Mouse (Mus musculus) limb, embryonic 10.5 days (tissue): Measurements from ENCODE around the gene Fpr2. TPM values are rescaled to one million over a fixed set of nuclear protein-coding genes. Genes with fewer than 3 reads are reported as not detected.
A peak's percentile ranks its signal among the peaks of the same experiment; 100 is the strongest.
"Not testable (repeated sequence)": the region's sequence is repeated elsewhere in the genome, so short reads cannot be mapped to it uniquely, and the experiment has no call there.

Experiments
- DNase-seq: peaks from one replicate; pipeline ENCODE4 v3.0.0-alpha.2; 2017; ENCODE audit warnings: low spot score
- H3K27ac ChIP-seq: fragments of 300-500 bp; sonication (generic); 2 replicates; pipeline ENCODE4 v1.5.1; 2016; ENCODE audit warnings: mild to moderate bottlenecking
- H3K27me3 ChIP-seq: fragments of 300-500 bp; sonication (generic); 2 replicates; pipeline ENCODE4 v1.6.1; 2016; ENCODE audit warnings: low read depth, mild to moderate bottlenecking; ENCODE audit not compliant: poor library complexity, severe bottlenecking
- H3K36me3 ChIP-seq: fragments of 300-500 bp; sonication (generic); 2 replicates; pipeline ENCODE4 v1.6.1; 2016; ENCODE audit warnings: mild to moderate bottlenecking, moderate library complexity
- H3K4me1 ChIP-seq: fragments of 300-500 bp; sonication (generic); 2 replicates; pipeline ENCODE4 v1.6.1; 2016
- H3K4me3 ChIP-seq: fragments of 300-500 bp; sonication (generic); 2 replicates; pipeline ENCODE4 v1.5.1; 2016; ENCODE audit warnings: mild to moderate bottlenecking, moderate library complexity
- H3K9me3 ChIP-seq: fragments of 300-500 bp; sonication (generic); replicated peaks from 2 replicates; pipeline ENCODE4 v1.6.1; 2016; ENCODE audit warnings: mild to moderate bottlenecking
- WGBS: fragments of 180-500 bp; shearing (Covaris S2); methylation state at CpG from one replicate; pipeline ENCODE4 v1.1.7; 2016; 5-methylcytosine and 5-hydroxymethylcytosine counted together
- polyA plus RNA-seq: library from polyadenylated mRNA; unstranded; fragments of >200 nt; fragmentation: Nextera tagmentation; extraction: Ambion mirVana; gene quantifications from 2 replicates; pipeline ENCODE4 v1.2.1, GENCODE M21; 2016

Gene Fpr2
- 0.16 TPM in 1 of 2 replicates, not detected in the other for polyA plus RNA-seq

DNA sequence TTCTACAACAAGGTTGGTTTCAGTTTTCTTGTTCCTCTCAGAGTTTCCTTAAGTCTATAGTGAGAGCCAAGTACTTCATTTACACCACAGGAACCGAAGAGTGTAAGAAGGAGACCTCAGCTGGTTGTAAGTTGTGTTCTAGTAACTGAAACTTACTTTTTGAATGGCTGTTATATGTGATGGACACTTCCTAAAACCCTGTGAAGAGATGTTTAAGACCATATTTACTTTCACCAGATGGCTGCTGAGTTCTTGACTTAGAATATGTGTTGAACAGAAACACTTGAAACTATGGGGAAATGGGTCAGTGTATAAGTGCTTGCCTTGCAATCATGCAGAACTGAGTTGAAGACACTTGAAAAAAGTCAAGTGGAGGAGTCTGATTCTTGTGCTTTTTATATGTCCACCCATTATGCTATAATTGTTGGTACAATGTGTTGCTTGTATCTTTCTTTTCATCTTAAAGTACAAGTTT is at the start of gene Fpr2, which contains the start of gene Fpr3:
TSS of gene Fpr2 (plus strand) at position 51 of the 475 bp plus-strand sequence.
TSS of gene Fpr3 (plus strand) at position 79 of the 475 bp plus-strand sequence.
- H3K4me3 ChIP-seq: no peak within 1 kb of the TSS
- no peaks in the 10 kb centered on the region for H3K27me3 ChIP-seq
- no peak for DNase-seq
- no peak within 1 kb of the TSS for H3K27ac ChIP-seq
- no peaks in the 10 kb centered on the region for H3K36me3 ChIP-seq
- no peaks in the 10 kb centered on the region for H3K4me1 ChIP-seq
- H3K9me3 ChIP-seq: no peaks in the 10 kb centered on the region
- 67% methylated on average over 1 of the region's 1 CpGs for WGBS

DNA sequence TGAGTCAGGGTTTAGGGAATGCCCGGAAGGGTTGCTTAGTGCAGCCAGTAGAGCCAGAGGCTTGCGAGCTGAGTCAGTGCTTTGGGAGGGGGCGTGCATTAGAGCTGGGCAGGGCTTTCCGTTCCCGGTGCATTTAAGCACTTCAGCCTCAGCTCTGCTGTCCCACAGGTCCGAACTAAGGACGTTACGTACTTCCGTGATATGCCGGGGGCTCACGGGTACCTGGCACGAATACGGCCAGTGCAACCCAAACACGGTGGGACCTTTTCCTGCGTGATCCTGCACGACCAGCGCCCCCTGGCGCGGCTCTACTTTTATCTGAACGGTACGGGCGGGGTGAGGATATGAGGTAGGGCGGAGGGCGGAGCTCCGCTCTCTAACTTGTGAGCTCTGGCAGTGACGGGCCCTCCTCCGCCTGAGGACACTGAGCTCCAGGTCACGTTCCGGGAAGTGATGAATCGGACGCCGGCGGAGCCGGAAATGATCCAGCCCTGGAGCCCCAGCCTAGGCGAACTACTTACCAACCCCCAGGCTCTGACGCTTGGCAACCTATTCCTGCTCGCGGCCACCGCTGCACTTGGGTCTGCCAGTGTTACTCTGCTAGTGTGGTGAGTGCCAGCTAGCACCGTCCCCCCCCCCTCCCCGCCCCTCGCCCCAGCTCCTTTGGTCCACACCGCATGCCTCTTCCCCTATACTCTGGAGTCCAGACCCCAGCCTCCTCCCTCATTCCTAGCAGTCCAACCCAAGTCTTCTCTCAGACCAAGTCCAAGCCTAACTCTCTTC is 49.5 kb upstream of the Fpr2 start:
- under 1% methylated on average over 43 of the region's 43 CpGs for WGBS
- H3K36me3 ChIP-seq: peaks cover 93% of the 10 kb centered on the region

DNA sequence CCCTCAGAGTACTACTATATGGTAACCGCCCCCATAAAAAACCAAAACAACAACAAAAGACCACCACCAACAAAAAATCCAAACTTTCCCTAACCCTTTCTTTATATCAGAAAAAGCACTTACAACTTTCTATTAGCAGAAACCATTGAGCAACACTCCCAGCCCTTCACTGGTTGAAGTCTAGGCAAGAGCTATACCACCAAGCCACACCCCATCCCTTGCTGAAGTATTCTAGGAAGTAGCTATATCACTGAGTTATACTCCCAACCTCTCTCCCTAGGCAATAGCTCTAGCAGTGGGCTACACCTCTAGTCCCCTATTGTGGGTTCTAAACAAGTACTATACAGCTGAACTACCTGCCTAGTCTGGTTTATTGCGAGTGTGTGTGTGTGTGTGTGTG is 48.3 kb upstream of the Fpr2 start:
- no peaks in the 10 kb centered on the region for H3K9me3 ChIP-seq
- no peak overlapping the region for H3K4me3 ChIP-seq
- no peak overlapping the region for H3K27ac ChIP-seq
- H3K4me1 ChIP-seq: peaks cover 38% of the 10 kb centered on the region
- WGBS: 96% methylated on average over 2 of the region's 2 CpGs
- DNase-seq: no peak
- peaks cover 86% of the 10 kb centered on the region for H3K36me3 ChIP-seq
- no peaks in the 10 kb centered on the region for H3K27me3 ChIP-seq

More for the DNA sequence above, 49.5 kb upstream of the Fpr2 start:
- peak; percentile 88 for DNase-seq
- Histone ChIP-seq H3K27me3 (no peaks in the 10 kb centered on the region), H3K4me1 (peaks cover 48% of the 10 kb centered on the region), H3K27ac (peak overlapping the region; percentile 80), H3K9me3 (no peaks in the 10 kb centered on the region), H3K4me3 (peak overlapping the region; percentile 48)

DNA sequence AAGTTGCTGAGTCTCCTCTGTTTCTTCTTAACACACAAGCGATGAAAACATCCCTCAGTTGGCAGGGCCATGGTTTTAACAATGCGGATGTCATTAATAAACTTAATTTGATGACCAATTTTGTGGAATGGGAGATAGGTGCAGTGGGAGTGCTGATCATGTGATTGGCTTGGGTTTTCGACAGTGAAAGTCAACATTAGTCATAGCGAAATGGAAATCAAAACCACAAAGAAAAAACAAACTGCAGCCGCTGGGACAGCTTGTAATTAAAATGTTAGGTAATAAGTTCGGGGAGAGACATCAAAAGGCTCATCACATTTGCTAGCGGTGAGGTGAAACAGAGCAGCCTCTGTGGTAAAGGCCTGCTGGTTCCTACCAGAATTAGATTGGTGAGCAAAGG is 46.8 kb upstream of the Fpr2 start:
- Histone ChIP-seq H3K27me3 (no peaks in the 10 kb centered on the region), H3K36me3 (peaks cover 71% of the 10 kb centered on the region), H3K9me3 (no peaks in the 10 kb centered on the region), H3K4me3 (no peak overlapping the region), H3K27ac (no peak overlapping the region), H3K4me1 (peaks cover 29% of the 10 kb centered on the region)
- DNase-seq: no peak
- WGBS: 91% methylated on average over 7 of the region's 7 CpGs

DNA sequence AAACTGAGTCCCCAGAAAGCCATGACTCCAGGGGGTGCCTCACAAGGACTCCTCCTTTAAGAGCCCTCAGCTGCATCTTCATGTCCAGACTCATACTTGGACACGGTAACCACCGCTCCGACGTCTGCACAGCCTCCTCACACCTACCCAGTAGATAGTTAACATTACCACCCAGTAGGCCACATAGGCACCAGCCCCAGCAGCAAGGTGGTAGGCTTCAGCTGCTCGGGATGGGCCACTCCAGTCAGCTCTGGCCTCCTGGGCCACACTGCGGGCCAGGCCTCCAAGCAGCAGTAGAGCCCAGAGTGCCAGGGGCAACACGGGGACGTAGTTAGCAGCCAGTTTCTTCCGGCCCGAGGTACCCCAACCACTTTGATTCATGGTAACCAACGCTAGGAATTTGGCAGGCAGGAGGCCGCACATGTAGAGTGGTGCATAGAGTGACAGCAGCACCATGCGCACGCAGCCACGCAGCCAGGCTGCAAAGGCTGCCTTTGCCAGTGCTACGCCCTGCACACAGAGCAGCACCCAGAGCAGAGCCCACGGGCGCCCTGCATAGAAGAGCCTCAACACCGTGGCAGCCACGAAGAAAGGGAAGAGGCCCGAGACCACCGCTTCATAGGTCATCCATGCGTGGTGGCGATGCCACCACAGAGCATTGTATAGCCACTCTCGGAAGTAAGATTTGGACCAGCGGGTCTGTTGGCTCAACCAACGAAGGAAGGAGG is 43.9 kb upstream of the Fpr2 start:
- Histone ChIP-seq H3K27ac (no peak overlapping the region), H3K36me3 (peaks cover 55% of the 10 kb centered on the region), H3K4me3 (no peak overlapping the region), H3K9me3 (no peaks in the 10 kb centered on the region), H3K27me3 (peaks cover 13% of the 10 kb centered on the region), H3K4me1 (no peaks in the 10 kb centered on the region; the same call in 1 of the 2 replicates)
- DNase-seq: no peak
- 75% methylated on average over 27 of the region's 27 CpGs for WGBS

DNA sequence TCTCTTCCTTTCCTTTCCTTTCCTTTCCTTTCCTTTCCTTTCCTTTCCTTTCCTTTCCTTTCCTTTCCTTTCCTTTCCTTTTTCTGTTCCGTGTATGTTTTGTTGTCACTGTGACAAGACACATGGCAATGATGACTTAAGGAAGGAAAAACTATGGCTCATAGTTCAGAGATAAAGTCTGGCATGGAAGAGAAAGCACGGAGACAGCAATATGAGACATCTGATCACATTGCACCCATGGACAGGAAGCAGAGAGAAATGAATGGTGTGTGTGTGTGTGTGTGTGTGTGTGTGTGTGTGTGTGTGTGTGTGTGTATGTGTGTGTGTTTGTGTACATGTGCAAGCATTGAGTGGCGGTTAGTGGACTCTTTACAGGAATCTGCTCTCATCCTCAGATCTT is 43.0 kb upstream of the Fpr2 start:
- not testable (repeated sequence) for H3K4me1 ChIP-seq, H3K4me3 ChIP-seq, DNase-seq, H3K9me3 ChIP-seq, H3K27ac ChIP-seq
- WGBS: 91% methylated on average over 3 of the region's 3 CpGs
- Histone ChIP-seq H3K27me3 (peaks cover 22% of the 10 kb centered on the region), H3K36me3 (peaks cover 53% of the 10 kb centered on the region)

DNA sequence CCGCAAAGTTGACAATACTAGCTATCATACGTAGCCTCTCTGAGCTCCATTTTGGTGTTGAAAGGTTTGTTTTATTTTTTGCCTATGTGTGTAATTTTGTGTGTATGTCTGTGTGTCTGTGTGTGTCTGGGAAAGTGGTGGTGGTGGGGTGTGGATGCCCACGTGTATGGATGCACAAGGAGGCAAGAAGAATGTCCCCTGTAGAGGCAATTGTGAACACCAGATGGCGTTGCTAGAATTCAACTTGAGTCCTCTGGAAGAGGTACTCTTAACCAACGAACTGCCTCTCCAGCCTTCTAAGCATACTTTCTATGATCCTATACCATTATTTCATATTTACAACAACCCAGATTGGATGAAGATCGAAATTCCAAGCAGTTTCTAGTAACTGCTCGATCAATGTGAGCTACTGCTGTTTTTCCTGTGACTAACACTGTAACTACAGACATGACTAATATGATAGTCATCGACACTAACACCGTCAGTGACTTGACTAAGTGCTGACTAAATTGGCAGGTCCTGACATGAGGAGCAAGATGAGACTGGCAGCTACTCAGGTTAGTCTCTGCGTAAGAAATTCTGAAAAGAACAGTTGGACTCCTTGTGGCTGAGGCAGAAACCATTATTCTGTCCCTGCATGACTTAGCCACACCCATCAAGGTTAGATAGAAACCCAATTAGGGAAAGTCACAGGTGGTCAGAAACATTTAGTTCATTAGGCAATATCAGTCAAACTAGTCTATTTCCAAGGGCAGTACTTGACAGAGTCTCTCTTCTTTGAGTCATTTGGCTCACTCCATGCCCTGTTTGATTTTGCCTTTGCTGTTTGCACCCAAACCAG is 42.2 kb upstream of the Fpr2 start:
- Histone ChIP-seq H3K9me3 (no peaks in the 10 kb centered on the region), H3K36me3 (peaks cover 52% of the 10 kb centered on the region), H3K27me3 (peaks cover 30% of the 10 kb centered on the region), H3K4me1 (peaks cover 8% of the 10 kb centered on the region; the same call in 1 of the 2 replicates), H3K27ac (no peak overlapping the region), H3K4me3 (no peak overlapping the region)
- no peak for DNase-seq
- WGBS: 75% methylated on average over 10 of the region's 10 CpGs

DNA sequence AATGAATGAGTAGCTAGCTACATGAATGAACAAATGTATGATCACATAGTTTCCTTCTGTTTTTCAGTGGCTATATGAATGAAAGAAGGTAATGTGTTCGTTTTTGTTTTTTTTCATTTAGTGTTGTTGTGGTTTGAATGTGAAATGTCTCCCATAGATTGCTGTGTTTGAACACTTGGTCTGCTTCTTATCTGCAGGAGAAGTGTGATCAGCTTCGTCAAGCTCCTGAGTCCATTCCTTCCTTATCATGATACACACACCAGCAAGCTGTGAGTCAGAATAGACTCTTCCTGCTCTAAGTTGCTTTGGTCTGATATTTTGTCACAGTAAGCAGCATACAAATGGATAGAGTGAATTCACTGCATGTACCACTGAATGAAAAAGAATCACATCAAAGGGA is 38.6 kb upstream of the Fpr2 start:
- no peaks in the 10 kb centered on the region for H3K9me3 ChIP-seq
- H3K4me1 ChIP-seq: peaks cover 9% of the 10 kb centered on the region; the same call in 1 of the 2 replicates
- DNase-seq: no peak
- no peak overlapping the region for H3K27ac ChIP-seq
- peaks cover 37% of the 10 kb centered on the region for H3K27me3 ChIP-seq
- H3K36me3 ChIP-seq: peaks cover 22% of the 10 kb centered on the region
- 78% methylated on average over 2 of the region's 2 CpGs for WGBS
- H3K4me3 ChIP-seq: no peak overlapping the region

DNA sequence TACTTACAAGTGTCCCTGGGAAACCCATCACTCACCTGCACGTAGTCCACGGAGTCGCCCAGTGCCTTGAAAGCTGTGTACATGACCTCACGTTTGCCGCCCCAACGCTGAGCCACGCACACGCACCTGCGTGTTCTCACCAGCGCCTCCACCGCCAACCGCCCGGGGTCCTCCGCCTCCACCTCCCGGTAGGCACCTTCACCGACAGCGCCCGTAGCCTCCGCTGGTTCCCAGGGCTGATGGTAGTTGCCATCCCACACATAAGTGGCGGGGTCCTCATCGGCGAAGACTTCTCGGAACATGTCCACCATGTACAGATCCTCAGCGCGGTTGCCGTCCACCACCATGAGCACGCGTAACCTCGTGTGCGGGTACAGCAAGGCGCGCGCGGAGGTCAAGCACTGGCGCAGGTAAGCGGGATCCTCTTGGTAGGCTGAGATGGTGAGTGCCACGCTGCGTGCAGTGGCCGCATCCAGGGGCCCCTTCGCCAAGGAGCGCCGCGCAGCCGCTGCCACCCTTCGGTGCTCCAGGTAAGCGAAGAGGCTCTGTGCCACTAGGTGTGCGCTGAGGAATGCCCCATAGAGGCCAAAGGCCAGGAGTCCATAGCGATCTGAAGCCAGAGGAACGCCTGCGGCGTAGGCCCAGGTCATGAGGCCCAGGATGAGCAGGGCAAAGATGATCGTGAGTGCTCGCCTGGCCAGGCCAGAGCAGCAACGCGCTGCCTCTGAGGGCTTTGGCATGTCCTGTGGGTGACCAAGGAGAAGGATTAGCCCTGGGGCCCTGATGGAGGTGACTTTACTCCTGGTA is 37.5 kb upstream of the Fpr2 start:
- DNase-seq: no peak
- Histone ChIP-seq H3K27me3 (peaks cover 37% of the 10 kb centered on the region), H3K4me3 (peak overlapping the region; percentile 4; the same call in 1 of the 2 replicates), H3K27ac (no peak overlapping the region), H3K9me3 (no peaks in the 10 kb centered on the region), H3K4me1 (peaks cover 16% of the 10 kb centered on the region), H3K36me3 (peaks cover 22% of the 10 kb centered on the region)
- 15% methylated on average over 55 of the region's 55 CpGs for WGBS

DNA sequence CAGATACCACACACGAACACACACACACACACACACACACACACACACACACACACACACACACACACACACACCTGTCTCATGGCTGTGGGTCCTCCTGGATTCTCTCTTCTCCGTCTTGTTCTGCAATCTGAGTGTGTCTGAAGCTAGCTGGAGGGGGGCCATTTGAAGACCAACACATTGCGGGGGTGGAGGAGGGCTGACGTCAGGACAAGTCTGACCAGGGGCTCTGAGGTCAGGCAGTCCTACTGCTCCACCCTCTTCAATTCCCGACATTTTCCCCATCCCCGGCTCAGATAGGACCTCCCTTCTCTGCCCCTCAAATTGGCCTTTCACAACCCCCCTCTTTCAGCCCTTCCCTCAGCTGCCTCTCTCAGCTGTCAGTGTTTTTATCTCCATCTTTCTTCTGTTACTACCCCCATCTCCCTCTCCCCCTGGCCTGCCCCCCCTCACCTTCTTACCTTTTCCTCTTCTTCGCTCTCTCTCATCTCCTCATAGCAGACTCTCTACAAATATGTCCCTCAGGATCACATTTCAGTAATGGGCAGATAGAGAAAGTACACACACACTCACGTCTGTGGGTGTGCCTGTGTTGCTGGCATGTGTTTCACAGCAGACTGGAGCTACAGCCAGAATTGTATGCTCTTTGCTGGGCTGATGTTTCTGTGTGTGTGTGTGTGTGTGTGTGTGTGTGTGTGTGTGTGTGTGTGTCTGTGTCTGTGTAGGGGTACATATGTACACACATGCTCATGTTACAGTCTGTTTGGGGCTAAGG is 32.4 kb upstream of the Fpr2 start, which contains the start of gene Has1:
TSS of gene Has1 (minus strand) at position 142 of the 775 bp plus-strand sequence.
- peak; percentile 42 for DNase-seq
- Histone ChIP-seq H3K4me3 (no peak within 1 kb of the TSS), H3K36me3 (peaks cover 2% of the 10 kb centered on the region; the same call in 1 of the 2 replicates), H3K27ac (no peak within 1 kb of the TSS; the same call in 1 of the 2 replicates), H3K27me3 (peaks cover 9% of the 10 kb centered on the region), H3K9me3 (no peaks in the 10 kb centered on the region), H3K4me1 (peaks cover 15% of the 10 kb centered on the region)
- WGBS: 37% methylated on average over 8 of the region's 8 CpGs

DNA sequence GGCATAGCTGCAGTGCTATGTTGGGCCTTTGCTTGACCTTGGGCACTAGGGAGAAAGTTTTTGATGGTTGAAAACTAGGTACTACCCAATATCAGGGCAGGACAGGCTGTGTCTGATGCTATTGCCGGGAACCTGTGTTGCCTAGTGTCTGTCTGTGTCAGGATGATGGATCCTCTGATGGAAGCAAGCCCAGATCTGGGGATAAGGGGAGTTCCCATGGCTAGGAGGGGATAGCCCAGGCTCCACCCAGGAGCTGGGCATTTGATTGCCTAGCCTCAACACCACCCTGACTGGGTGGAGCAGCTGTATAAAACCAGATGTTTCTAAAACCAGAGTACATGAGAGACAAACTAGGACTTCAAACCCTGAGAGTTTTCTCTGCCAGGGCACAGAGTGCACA is 31.0 kb upstream of the Fpr2 start:
- 61% methylated on average over 1 of the region's 1 CpGs for WGBS
- no peaks in the 10 kb centered on the region for H3K9me3 ChIP-seq
- peaks cover 12% of the 10 kb centered on the region for H3K4me1 ChIP-seq
- H3K27ac ChIP-seq: no peak overlapping the region
- H3K27me3 ChIP-seq: no peaks in the 10 kb centered on the region
- no peak for DNase-seq
- no peak overlapping the region for H3K4me3 ChIP-seq
- no peaks in the 10 kb centered on the region; the same call in 1 of the 2 replicates for H3K36me3 ChIP-seq
